9 mouse cellular contexts compared by ENCODE assay signal in genomic region chr5:111535978-111536377, GRCm38 (mm10).
DNase-seq lines count a peak whose midpoint lies in the region; ATAC-seq and TF ChIP-seq lines count a peak whose summit lies in the region.
"Had no signal": no experiment of that assay in that cellular context is flagged by ENCODE, and none has a peak within 500 bp of the region (broad histone marks: within the 10 kb centered on the region; RNA-seq: fewer than 3 reads in every experiment).

No protein-coding gene starts in this region.

- ATAC-seq in liver, embryonic 13.5 days (ENCODE audit: low read depth): peak; percentile 57
- ATAC-seq in liver, embryonic 11.5 days (replicated peaks; ENCODE audit: low FRiP score): no peak
- peak; percentile 84 to 87 for ATAC-seq in hematopoietic stem cell, adult 5-6 weeks (replicated peaks in 1 of 2; ENCODE audit: insufficient read depth in 1 of 2, low FRiP score in 2 of 2, low TSS enrichment in 1 of 2, low read depth in 1 of 2, poor library complexity in 2 of 2, severe bottlenecking in 2 of 2)
- peak; percentile 68 for ATAC-seq in liver, embryonic 14.5 days (ENCODE audit: insufficient read depth)
- no peak for ATAC-seq in intestine, postnatal 0 days

- no peaks in the 10 kb centered on the region for H3K9me3 ChIP-seq in liver, embryonic 13.5 days (replicated peaks)
- no peaks in the 10 kb centered on the region for H3K9me3 ChIP-seq in liver, embryonic 11.5 days (ENCODE audit: control insufficient read depth, low read length)
- H3K9me3 ChIP-seq in liver, embryonic 14.5 days (ENCODE audit: control insufficient read depth, low read length): no peaks in the 10 kb centered on the region
- H3K9me3 ChIP-seq in intestine, postnatal 0 days (ENCODE audit: control insufficient read depth): no peaks in the 10 kb centered on the region
- H3K9me3 ChIP-seq: embryonic facial prominence, embryonic 15.5 days had no signal

- H3K27me3 ChIP-seq in liver, embryonic 13.5 days: peaks cover 15% of the 10 kb centered on the region
- H3K27me3 ChIP-seq in liver, embryonic 11.5 days (replicated peaks; ENCODE audit: control insufficient read depth, insufficient read depth, low read length): peaks cover 2% of the 10 kb centered on the region
- 0 out of 2 replicates have a peak, but pooled peaks cover 2% of the 10 kb centered on the region for H3K27me3 ChIP-seq in liver, embryonic 14.5 days (ENCODE audit: control insufficient read depth, insufficient read depth, low read length)
- no peaks in the 10 kb centered on the region for H3K27me3 ChIP-seq in intestine, postnatal 0 days (replicated peaks; ENCODE audit: control insufficient read depth, insufficient read depth, low read length)
- H3K27me3 ChIP-seq: embryonic facial prominence, embryonic 15.5 days had no signal

- no peak overlapping the region for H3K27ac ChIP-seq in liver, embryonic 13.5 days
- no peak overlapping the region for H3K27ac ChIP-seq in liver, embryonic 11.5 days (ENCODE audit: low read depth, low read length)
- H3K27ac ChIP-seq in liver, embryonic 14.5 days: no peak overlapping the region
- no peak overlapping the region for H3K27ac ChIP-seq in intestine, postnatal 0 days (ENCODE audit: low read depth, low read length)
- H3K27ac ChIP-seq: embryonic facial prominence, embryonic 15.5 days had no signal

- no peak for TF ChIP-seq CTCF in liver, embryonic 14.5 days (IDR thresholded peaks at IDR 0.05; ENCODE audit: low read depth)
- no peak for TF ChIP-seq CTCF in intestine, postnatal 0 days (IDR thresholded peaks at IDR 0.05; ENCODE audit: low read depth)

- TF ChIP-seq EP300 in liver, embryonic 14.5 days (IDR thresholded peaks at IDR 0.05; ENCODE audit: low read depth): 0 out of 2 replicates have a peak, but pooled peaks have one; percentile 29

- H3K4me2 ChIP-seq in liver, embryonic 13.5 days: no peak overlapping the region
- no peak overlapping the region for H3K4me2 ChIP-seq in liver, embryonic 11.5 days
- no peak overlapping the region for H3K4me2 ChIP-seq in liver, embryonic 14.5 days (ENCODE audit: low read depth)
- H3K4me2 ChIP-seq in intestine, postnatal 0 days (replicated peaks; ENCODE audit: low read depth): no peak overlapping the region
- H3K4me2 ChIP-seq: embryonic facial prominence, embryonic 15.5 days had no signal

- peaks cover 12% of the 10 kb centered on the region for H3K4me1 ChIP-seq in liver, embryonic 13.5 days (replicated peaks)
- H3K4me1 ChIP-seq in liver, embryonic 11.5 days (replicated peaks; ENCODE audit: control insufficient read depth, insufficient read depth, low read length): peaks cover 4% of the 10 kb centered on the region; the same call in 1 of the 2 replicates
- H3K4me1 ChIP-seq in liver, embryonic 14.5 days (replicated peaks; ENCODE audit: control insufficient read depth in 2 of 2, insufficient read depth in 2 of 2, low read length in 1 of 2): no peaks in the 10 kb centered on the region
- no peaks in the 10 kb centered on the region for H3K4me1 ChIP-seq in intestine, postnatal 0 days (replicated peaks; ENCODE audit: control insufficient read depth, insufficient read depth, low read length)

- DNase-seq in liver, embryonic 13.5 days: no peak
- no peak for DNase-seq in liver, embryonic 11.5 days (ENCODE audit: low spot score)
- peak; percentile 87 for DNase-seq in forelimb bud, embryonic 11.5 days (ENCODE audit: low read depth, low spot score)
- DNase-seq in liver, embryonic 14.5 days (ENCODE audit: low read depth in 3 of 3, low spot score in 3 of 3): no peak
- no peak for DNase-seq in thymus, postnatal 4 days
- DNase-seq in cerebellum, adult 9-10 months: no peak

- H3K9ac ChIP-seq in liver, embryonic 13.5 days: no peak overlapping the region
- no peak overlapping the region for H3K9ac ChIP-seq in liver, embryonic 11.5 days (ENCODE audit: low read depth, low read length)
- H3K9ac ChIP-seq in liver, embryonic 14.5 days (replicated peaks): no peak overlapping the region
- no peak overlapping the region for H3K9ac ChIP-seq in intestine, postnatal 0 days (ENCODE audit: low read depth, low read length)
- H3K9ac ChIP-seq: embryonic facial prominence, embryonic 15.5 days had no signal

- no peaks in the 10 kb centered on the region for H3K36me3 ChIP-seq in liver, embryonic 13.5 days
- H3K36me3 ChIP-seq in liver, embryonic 11.5 days (ENCODE audit: control insufficient read depth, insufficient read depth, low read length): no peaks in the 10 kb centered on the region
- H3K36me3 ChIP-seq in liver, embryonic 14.5 days (replicated peaks; ENCODE audit: control insufficient read depth, insufficient read depth, low read depth): no peaks in the 10 kb centered on the region
- H3K36me3 ChIP-seq in intestine, postnatal 0 days (ENCODE audit: control insufficient read depth, insufficient read depth): no peaks in the 10 kb centered on the region
- H3K36me3 ChIP-seq: embryonic facial prominence, embryonic 15.5 days had no signal

- no peak overlapping the region for H3K4me3 ChIP-seq in liver, embryonic 13.5 days (replicated peaks)
- no peak overlapping the region for H3K4me3 ChIP-seq in liver, embryonic 11.5 days (ENCODE audit: low read depth, low read length)
- H3K4me3 ChIP-seq in liver, embryonic 14.5 days (ENCODE audit: insufficient read depth in 1 of 2, low read depth in 2 of 2, low read length in 2 of 2): no peak overlapping the region
- H3K4me3 ChIP-seq in intestine, postnatal 0 days (ENCODE audit: low read depth, low read length): no peak overlapping the region
- H3K4me3 ChIP-seq: embryonic facial prominence, embryonic 15.5 days had no signal

- WGBS in liver, embryonic 13.5 days (ENCODE audit: insufficient replicate concordance): 17% methylated on average over 13 of the region's 13 CpGs
- WGBS in liver, embryonic 11.5 days: 35% methylated on average over 13 of the region's 13 CpGs
- 12% methylated on average over 13 of the region's 13 CpGs for WGBS in liver, embryonic 14.5 days (ENCODE audit: insufficient replicate concordance)
- 17% methylated on average over 13 of the region's 13 CpGs for WGBS in intestine, postnatal 0 days

Comparison
In these comparisons a context has a peak if more than half of its experiments do, and no peak if none do; other contexts are left out.
1. ATAC-seq: peak in liver, embryonic 13.5 days (single experiment), hematopoietic stem cell, adult 5-6 weeks (2 of 2) and liver, embryonic 14.5 days (single experiment); none in liver, embryonic 11.5 days (single experiment) and intestine, postnatal 0 days (single experiment).